Mouse (Mus musculus) hindbrain, embryonic 16.5 days (tissue): ENCODE data around the gene Pex19. TPM values are rescaled to one million over a fixed set of nuclear protein-coding genes. Genes with fewer than 3 reads are reported as not detected.

Experiments
- ATAC-seq: fragments of 200-750 bp; cut with Nextera tagmentation; 2 replicates; pipeline ENCODE4 v1.8.0; 2017; ENCODE audit warnings: moderate TSS enrichment, moderate library complexity
- H3K27ac ChIP-seq: fragments of 300-500 bp; sonication (generic); 2 replicates; pipeline ENCODE4 v1.5.1; 2014; ENCODE audit warnings: low read depth, mild to moderate bottlenecking, control low read depth, low read length, moderate library complexity
- H3K27me3 ChIP-seq: fragments of 300-500 bp; sonication (generic); replicated peaks from 2 replicates; pipeline ENCODE4 v1.6.1; 2014; ENCODE audit warnings: low read length; ENCODE audit not compliant: control insufficient read depth, insufficient read depth
- H3K36me3 ChIP-seq: fragments of 300-500 bp; sonication (generic); 2 replicates; pipeline ENCODE4 v1.6.1; 2014; ENCODE audit warnings: mild to moderate bottlenecking, low read length, moderate library complexity, mixed read lengths; ENCODE audit not compliant: control insufficient read depth, insufficient read depth
- H3K4me1 ChIP-seq: fragments of 300-500 bp; sonication (generic); 2 replicates; pipeline ENCODE4 v1.6.1; 2014; ENCODE audit warnings: low read depth, low read length; ENCODE audit not compliant: control insufficient read depth, insufficient read depth
- H3K4me2 ChIP-seq: fragments of 300-500 bp; sonication (generic); 2 replicates; pipeline ENCODE4 v1.6.1; 2014; ENCODE audit warnings: mild to moderate bottlenecking, low read length, control low read depth, moderate library complexity
- H3K4me3 ChIP-seq: fragments of 300-500 bp; sonication (generic); 2 replicates; pipeline ENCODE4 v1.5.1; 2014; ENCODE audit warnings: mild to moderate bottlenecking, low read length, control low read depth, moderate library complexity
- H3K9ac ChIP-seq: fragments of 300-500 bp; sonication (generic); 2 replicates; pipeline ENCODE4 v1.6.1; 2014; ENCODE audit warnings: low read depth, mild to moderate bottlenecking, control low read depth, low read length, moderate library complexity
- H3K9me3 ChIP-seq: fragments of 300-500 bp; sonication (generic); 2 replicates; pipeline ENCODE4 v1.6.1; 2014; ENCODE audit warnings: mild to moderate bottlenecking, low read length, moderate library complexity; ENCODE audit not compliant: control insufficient read depth
- WGBS: fragments of 180-500 bp; shearing (Covaris S2); extraction: QIAGEN DNeasy Blood & Tissue Kit; methylation state at CpG from one replicate; pipeline ENCODE4 v1.1.7; 2014; 5-methylcytosine and 5-hydroxymethylcytosine counted together
- polyA plus RNA-seq: library from polyadenylated mRNA; unstranded; fragments of >200 nt; fragmentation: Nextera tagmentation; extraction: Ambion mirVana; gene quantifications from 2 replicates; pipeline ENCODE4 v1.2.1, GENCODE M21; 2015

Pex19 gene
- polyA plus RNA-seq, result 169 and 173 TPM in 2 replicates

DNA sequence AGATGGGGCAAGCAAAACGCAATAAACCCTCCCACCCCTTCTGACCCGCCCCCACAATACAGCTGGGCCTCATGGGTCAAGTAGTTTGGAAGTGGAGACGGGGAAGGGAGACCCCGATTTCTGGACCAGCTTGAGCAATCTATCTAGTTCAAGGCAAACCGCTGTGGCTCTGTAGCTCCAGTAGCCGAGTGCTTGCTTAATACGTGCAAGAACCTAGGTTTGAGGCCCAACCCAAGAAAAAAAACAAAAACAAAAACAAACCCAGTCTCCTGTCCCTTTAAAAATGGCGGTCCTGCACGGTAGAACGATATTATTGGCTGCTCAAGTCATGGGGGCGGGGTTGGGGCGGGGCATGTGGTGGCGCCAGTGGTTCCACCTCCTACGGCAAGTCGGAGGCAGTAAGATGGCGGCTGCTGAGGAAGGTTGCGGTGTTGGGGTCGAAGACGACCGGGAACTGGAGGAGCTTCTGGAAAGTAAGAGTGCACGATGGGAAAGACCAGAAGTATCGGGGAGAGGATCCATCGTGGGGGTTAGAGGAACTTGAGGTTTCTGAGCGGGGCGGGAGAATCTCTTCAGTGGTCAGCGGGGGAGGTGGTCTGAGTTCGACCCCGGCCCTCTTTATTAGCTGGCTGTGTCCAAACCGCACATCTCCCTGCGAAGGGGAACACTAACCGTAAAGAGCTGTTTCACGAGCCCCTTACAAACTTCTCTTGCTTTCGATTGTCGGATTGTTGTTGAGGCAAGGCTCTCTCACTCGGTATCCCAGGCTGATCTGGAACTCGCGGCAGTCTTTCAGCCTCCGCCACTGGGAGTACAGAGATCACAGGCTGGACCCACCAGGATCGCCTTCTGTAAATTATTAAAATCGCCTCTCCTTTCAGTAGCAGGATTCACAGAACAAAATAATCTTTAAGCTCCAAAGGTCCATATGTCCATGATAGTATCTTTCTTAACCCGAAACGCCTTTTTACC is at the start of gene Pex19:
Gene Pex19 (plus strand): TSS at position 380 of the 972 bp plus-strand sequence.
- peaks cover 7% of the 10 kb centered on the region for H3K4me1 ChIP-seq
- 0 out of 2 replicates have a peak within 1 kb of the TSS, but pooled peaks have one; percentile 56 for H3K27ac ChIP-seq
- ATAC-seq, result peak; percentile 97
- peak within 1 kb of the TSS; percentile 50 for H3K4me3 ChIP-seq
- no peaks in the 10 kb centered on the region for H3K27me3 ChIP-seq
- 1% methylated on average over 42 of the region's 42 CpGs for WGBS
- H3K4me2 ChIP-seq, result peak within 1 kb of the TSS; percentile 73
- H3K9me3 ChIP-seq, result no peaks in the 10 kb centered on the region
- H3K36me3 ChIP-seq, result peaks cover 24% of the 10 kb centered on the region
- H3K9ac ChIP-seq, result peak within 1 kb of the TSS; percentile 65

- Histone ChIP-seq H3K9ac (no peak overlapping the region), H3K9me3 (no peaks in the 10 kb centered on the region), H3K36me3 (peaks cover 42% of the 10 kb centered on the region), H3K4me1 (peaks cover 7% of the 10 kb centered on the region), H3K4me3 (no peak overlapping the region), H3K27ac (no peak overlapping the region), H3K4me2 (no peak overlapping the region), H3K27me3 (no peaks in the 10 kb centered on the region)
- ATAC-seq, result no peak
- 85% methylated on average over 5 of the region's 5 CpGs for WGBS
These were observed 48.6 kb upstream of the Pex19 start for GRCm38 (mm10) chr1:172077981-172078380.

GRCm38 (mm10) chr1:172082101-172082898 is 44.3 kb upstream of the Pex19 start, which contains the start of the genes Copa and Ncstn:
Gene Copa, plus strand, starts transcription at chr1:172082529.
Gene Ncstn, minus strand, starts transcription at chr1:172082795.
- peaks cover 15% of the 10 kb centered on the region for H3K36me3 ChIP-seq
- peak within 1 kb of the TSS; percentile 90 for H3K4me2 ChIP-seq

DNA sequence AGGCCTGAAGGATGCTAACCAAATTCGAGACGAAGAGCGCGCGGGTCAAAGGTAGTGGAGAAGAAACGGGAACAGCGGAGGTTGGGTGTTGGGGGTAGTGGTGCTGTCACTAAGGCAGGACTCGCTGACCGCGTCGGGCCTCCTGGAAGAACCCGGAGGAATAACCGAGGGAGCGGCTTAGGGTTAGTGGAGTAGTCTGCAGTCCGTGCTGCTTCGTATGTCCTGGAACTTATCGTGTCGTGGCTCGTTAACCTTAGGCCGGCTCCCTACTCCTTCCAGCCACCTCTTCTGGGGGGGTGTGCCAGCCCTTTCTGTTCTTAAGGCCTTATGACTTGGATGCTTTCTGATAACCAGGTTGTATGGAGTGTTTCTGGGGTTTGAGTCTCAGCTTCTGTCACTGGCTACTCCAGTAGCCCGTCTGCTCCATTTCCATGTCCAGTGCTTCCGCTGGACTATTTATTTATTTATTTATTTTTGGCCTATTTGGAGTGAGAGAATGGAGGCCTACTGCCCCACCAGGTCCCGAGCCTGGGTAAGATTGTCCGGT is 43.6 kb upstream of the Pex19 start:
- Histone ChIP-seq H3K4me2 (peak overlapping the region; percentile 90), H3K36me3 (peaks cover 14% of the 10 kb centered on the region), H3K27ac (peak overlapping the region; percentile 93), H3K27me3 (no peaks in the 10 kb centered on the region), H3K9me3 (no peaks in the 10 kb centered on the region), H3K9ac (peak overlapping the region; percentile 89), H3K4me1 (peaks cover 18% of the 10 kb centered on the region), H3K4me3 (peak overlapping the region; percentile 92)
- WGBS, result 3% methylated on average over 24 of the region's 24 CpGs
- ATAC-seq, result peak; percentile 85

More at GRCm38 (mm10) chr1:172082101-172082898, 44.3 kb upstream of the Pex19 start, which contains the start of the genes Copa and Ncstn:
- Histone ChIP-seq H3K4me3 (peak within 1 kb of the TSS; percentile 92), H3K9me3 (no peaks in the 10 kb centered on the region), H3K4me1 (peaks cover 18% of the 10 kb centered on the region), H3K27ac (peak within 1 kb of the TSS; percentile 93), H3K9ac (peak within 1 kb of the TSS; percentile 89), H3K27me3 (no peaks in the 10 kb centered on the region)
- WGBS, result under 1% methylated on average over 40 of the region's 40 CpGs
- ATAC-seq, result peak; percentile 99

DNA sequence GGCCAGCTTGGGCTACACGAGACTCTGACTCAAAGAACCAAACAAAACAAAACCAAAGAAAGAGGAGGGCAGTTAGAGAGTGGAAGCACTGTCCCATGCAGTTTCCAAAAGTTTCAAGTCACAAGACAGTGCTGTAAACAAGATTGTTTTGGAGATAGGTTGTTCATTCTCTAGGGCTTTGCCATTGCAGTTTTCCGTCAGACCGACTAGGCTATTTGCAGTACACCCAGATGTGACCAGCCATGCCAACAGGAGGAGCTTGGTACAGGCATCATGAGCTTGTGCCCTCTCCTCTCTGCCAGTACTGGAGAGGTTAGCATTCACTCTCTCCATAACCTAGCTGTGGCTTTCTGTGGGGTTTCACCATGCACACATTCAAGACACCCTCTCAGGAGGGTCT is 33.0 kb upstream of the Pex19 start:
- Histone ChIP-seq H3K27me3 (no peaks in the 10 kb centered on the region), H3K9ac (no peak overlapping the region), H3K4me1 (no peaks in the 10 kb centered on the region), H3K27ac (no peak overlapping the region), H3K4me3 (no peak overlapping the region), H3K4me2 (no peak overlapping the region), H3K9me3 (no peaks in the 10 kb centered on the region), H3K36me3 (peaks cover 50% of the 10 kb centered on the region)
- WGBS, result 52% methylated on average over 3 of the region's 3 CpGs
- no peak for ATAC-seq

GRCm38 (mm10) chr1:172094295-172094694 is 32.3 kb upstream of the Pex19 start:
- Histone ChIP-seq H3K36me3 (peaks cover 42% of the 10 kb centered on the region), H3K27me3 (no peaks in the 10 kb centered on the region), H3K9ac (no peak overlapping the region), H3K4me1 (no peaks in the 10 kb centered on the region), H3K9me3 (no peaks in the 10 kb centered on the region), H3K27ac (no peak overlapping the region), H3K4me3 (no peak overlapping the region), H3K4me2 (no peak overlapping the region)
- ATAC-seq, result no peak

DNA sequence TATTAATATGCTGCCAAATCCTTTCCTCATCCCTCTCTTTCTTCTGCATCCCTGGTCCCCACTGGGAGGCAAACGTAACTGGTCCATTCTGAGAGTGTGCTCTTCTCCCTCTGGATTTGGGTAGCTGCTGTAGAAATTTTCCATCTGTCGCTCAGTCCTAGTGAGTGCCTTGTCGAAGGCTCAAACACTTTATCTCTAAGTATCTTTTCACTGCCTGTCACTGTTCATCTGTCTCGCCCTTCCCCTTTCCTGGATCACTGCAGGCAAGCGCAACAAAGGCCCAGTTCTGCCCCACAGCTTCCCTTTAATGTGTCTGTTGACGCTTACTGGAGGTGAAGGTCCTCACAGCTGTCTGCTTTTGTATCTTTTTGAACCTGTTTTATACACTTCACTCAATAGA is 31.4 kb upstream of the Pex19 start:
- WGBS, result 40% methylated on average over 6 of the region's 6 CpGs
- ATAC-seq, result no peak
- H3K27ac ChIP-seq, result no peak overlapping the region
- H3K9ac ChIP-seq, result no peak overlapping the region
- no peaks in the 10 kb centered on the region for H3K4me1 ChIP-seq
- H3K4me2 ChIP-seq, result no peak overlapping the region
- H3K4me3 ChIP-seq, result no peak overlapping the region
- no peaks in the 10 kb centered on the region for H3K27me3 ChIP-seq
- peaks cover 40% of the 10 kb centered on the region for H3K36me3 ChIP-seq
- no peaks in the 10 kb centered on the region for H3K9me3 ChIP-seq

DNA sequence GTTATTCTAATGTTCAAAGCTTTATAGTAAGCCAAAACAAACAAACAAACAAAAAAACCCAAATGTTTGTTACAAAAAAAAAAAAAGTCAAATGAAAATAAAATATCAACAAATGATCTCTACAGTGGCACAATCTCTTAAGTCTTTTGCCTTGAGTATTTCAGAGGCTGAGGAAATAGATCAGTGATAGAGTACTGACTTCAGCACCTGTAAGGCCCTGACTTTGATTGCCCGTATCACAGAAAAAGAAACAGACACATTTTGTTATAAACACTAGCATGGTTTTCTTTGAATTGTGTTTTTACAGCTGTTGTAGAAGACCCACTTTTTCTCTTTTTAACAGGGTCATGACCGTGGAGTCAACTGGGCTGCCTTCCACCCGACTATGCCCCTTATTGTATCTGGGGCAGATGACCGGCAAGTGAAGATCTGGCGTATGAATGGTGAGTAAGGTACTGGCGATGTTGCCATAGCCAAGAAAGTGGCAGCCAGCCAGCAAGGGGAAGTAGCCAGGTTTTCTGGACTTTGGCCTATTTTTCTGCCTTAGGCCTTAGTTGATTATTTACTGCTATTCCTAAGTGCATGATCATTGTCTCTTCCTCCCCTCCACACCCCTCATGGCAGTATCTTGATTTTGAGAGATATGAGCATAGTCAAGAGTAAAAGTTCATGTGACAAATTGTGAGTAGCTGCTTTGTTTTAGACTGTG is 27.1 kb upstream of the Pex19 start:
- Histone ChIP-seq H3K9me3 (no peaks in the 10 kb centered on the region), H3K27ac (no peak overlapping the region), H3K9ac (no peak overlapping the region), H3K4me3 (no peak overlapping the region), H3K4me2 (no peak overlapping the region), H3K27me3 (no peaks in the 10 kb centered on the region), H3K36me3 (peaks cover 42% of the 10 kb centered on the region), H3K4me1 (no peaks in the 10 kb centered on the region)
- ATAC-seq, result no peak
- 65% methylated on average over 6 of the region's 6 CpGs for WGBS
